In genomic region chr16:87438697-87439096, GRCm38 (mm10) we compare ENCODE assay signal across 22 mouse cellular contexts. TPM values are rescaled to one million over a fixed set of nuclear protein-coding genes. Genes with fewer than 3 reads are reported as not detected.
DNase-seq lines count a peak whose midpoint lies in the region; TF ChIP-seq lines count a peak whose summit lies in the region.
"Had no signal": no experiment of that assay in that cellular context is flagged by ENCODE, and none has a peak within 500 bp of the region (broad histone marks: within the 10 kb centered on the region; RNA-seq: fewer than 3 reads in every experiment).

No protein-coding gene starts in this region.

- TF ChIP-seq RAD21 in CH12.LX (IDR thresholded peaks at IDR 0.05; ENCODE audit: low read depth, low read length) = no peak

- H3K4me3 ChIP-seq in CH12.LX (replicated peaks in 1 of 3; ENCODE audit: low read depth in 2 of 3, low read length in 2 of 3, poor library complexity in 1 of 3) = peak overlapping the region; percentile 43 to 52 (median 43)
- H3K4me3 ChIP-seq: embryonic facial prominence, embryonic 12.5 days; embryonic facial prominence, embryonic 15.5 days; gastrocnemius, adult 2 months had no signal

- no peaks in the 10 kb centered on the region for H3K9me3 ChIP-seq in CH12.LX (replicated peaks; ENCODE audit: low read length)
- H3K9me3 ChIP-seq: embryonic facial prominence, embryonic 12.5 days; embryonic facial prominence, embryonic 15.5 days; heart, embryonic 10.5 days; heart, embryonic 13.5 days had no signal

- in situ Hi-C loops in CH12.LX (cut with MboI; ENCODE audit: low pct_ligation_motif_present, low pct_unique_long_range_greater_than_20kb, low sequenced_read_pairs) = no loop called here

- H3K27me3 ChIP-seq in CH12.LX (replicated peaks) = no peaks in the 10 kb centered on the region
- H3K27me3 ChIP-seq: embryonic facial prominence, embryonic 12.5 days; embryonic facial prominence, embryonic 15.5 days; heart, embryonic 13.5 days had no signal

- TF ChIP-seq EP300 in CH12.LX (IDR thresholded peaks at IDR 0.05; ENCODE audit: low read length) = no peak

- dilution Hi-C loops in CH12.LX (cut with MboI; ENCODE audit: extremely low pct_ligation_motif_present, extremely low pct_unique_long_range_greater_than_20kb, low sequenced_read_pairs) = no loop called here

- H3K36me3 ChIP-seq in CH12.LX (replicated peaks in 1 of 2; ENCODE audit: control insufficient read depth in 1 of 2, insufficient read depth in 1 of 2, low read length in 1 of 2) = peaks cover 13 to 35% of the 10 kb centered on the region in 2 experiments
- H3K36me3 ChIP-seq: embryonic facial prominence, embryonic 12.5 days; embryonic facial prominence, embryonic 15.5 days had no signal

- peak overlapping the region; percentile 66 for H3K27ac ChIP-seq in CH12.LX (ENCODE audit: insufficient read depth, low read depth)
- H3K27ac ChIP-seq: embryonic facial prominence, embryonic 12.5 days; embryonic facial prominence, embryonic 15.5 days; gastrocnemius, adult 2 months; heart, embryonic 10.5 days; heart, embryonic 13.5 days; hindbrain, embryonic 14.5 days; hindbrain, postnatal 0 days had no signal

- H3K4me1 ChIP-seq in CH12.LX (ENCODE audit: control insufficient read depth in 1 of 2, insufficient read depth in 2 of 2) = peaks cover 3 to 24% of the 10 kb centered on the region in 2 experiments; a peak in 2 of 4 replicates

- TF ChIP-seq CTCF in CH12.LX (conservative IDR thresholded peaks at IDR 0.05 in 1 of 2, IDR thresholded peaks at IDR 0.05 in 1 of 2; ENCODE audit: low read depth in 2 of 2, low read length in 2 of 2) = no peak

- peak; percentile 49 for TF ChIP-seq POLR2A in CH12.LX (IDR thresholded peaks at IDR 0.05; ENCODE audit: low read depth, low read length)

- peak overlapping the region; percentile 65 for H3K4me2 ChIP-seq in CH12.LX (ENCODE audit: insufficient read depth, low read depth, poor library complexity, severe bottlenecking)
- H3K4me2 ChIP-seq: embryonic facial prominence, embryonic 12.5 days had no signal

- no peaks in the 10 kb centered on the region for H3K79me2 ChIP-seq in CH12.LX (replicated peaks; ENCODE audit: control insufficient read depth, extremely low read depth, insufficient read depth, poor library complexity, severe bottlenecking)

- H3K9ac ChIP-seq in CH12.LX (ENCODE audit: insufficient read depth, low read depth) = peak overlapping the region; percentile 41
- H3K9ac ChIP-seq: embryonic facial prominence, embryonic 12.5 days; embryonic facial prominence, embryonic 15.5 days; hindbrain, embryonic 14.5 days had no signal

- DNase-seq in heart, adult 11 months = peak; percentile 70
- DNase-seq in heart, adult 9 months (ENCODE audit: low spot score in 2 of 2) = no peak
- DNase-seq in A20 (ENCODE audit: low read depth, low spot score) (peak; percentile 16), CH12.LX (ENCODE audit: extremely low read depth) (peak; percentile 60)
- DNase-seq in kidney, postnatal 36 days = no peak
- DNase-seq in kidney, postnatal 10 days = no peak
- DNase-seq: adrenal gland, adult 8-10 months; adrenal gland, postnatal 25 days; cerebellum, adult 18-20 months; cerebellum, postnatal 25 days; forebrain, postnatal 0 days; gastrocnemius, adult 2 months; gastrocnemius, postnatal 14 days; heart, adult 18-20 months; heart, postnatal 14 days; heart, postnatal 4 days had no signal

TF ChIP-seq in CH12.LX, 34 proteins besides CTCF, POLR2A, EP300 and RAD21:
- TF ChIP-seq NELFE (IDR thresholded peaks at IDR 0.05; ENCODE audit: low read depth, low read length) (no peak; the same call in 1 of the 2 replicates), JUN (IDR thresholded peaks at IDR 0.05; ENCODE audit: insufficient read depth, low read depth, low read length) (no peak), USF1 (IDR thresholded peaks at IDR 0.05; ENCODE audit: low read depth, low read length) (no peak), BHLHE40 (IDR thresholded peaks at IDR 0.05; ENCODE audit: low read depth, low read length) (no peak), RCOR1 (conservative IDR thresholded peaks at IDR 0.05; ENCODE audit: low read depth, low read length) (no peak), KAT2A (IDR thresholded peaks at IDR 0.05; ENCODE audit: insufficient replicate concordance, low read length) (no peak), ETS1 (conservative IDR thresholded peaks at IDR 0.05; ENCODE audit: low read depth, low read length) (peak; percentile 41; the same call in 1 of the 2 replicates), SIN3A (IDR thresholded peaks at IDR 0.05; ENCODE audit: low read length) (no peak), TBP (conservative IDR thresholded peaks at IDR 0.05; ENCODE audit: low read depth, low read length) (peak; percentile 68; the same call in 1 of the 2 replicates), USF2 (conservative IDR thresholded peaks at IDR 0.05; ENCODE audit: low read depth, low read length) (no peak), SMC3 (IDR thresholded peaks at IDR 0.05; ENCODE audit: low read depth, low read length) (no peak), POLR2AphosphoS2 (IDR thresholded peaks at IDR 0.05; ENCODE audit: low read depth, low read length) (no peak), MAX (IDR thresholded peaks at IDR 0.05; ENCODE audit: low read length) (no peak), CHD2 (IDR thresholded peaks at IDR 0.05; ENCODE audit: low read length) (no peak), CHD1 (IDR thresholded peaks at IDR 0.05; ENCODE audit: low read depth, low read length) (no peak; the same call in 1 of the 2 replicates), GABPA (IDR thresholded peaks at IDR 0.05; ENCODE audit: insufficient replicate concordance, low read depth, low read length) (no peak), PAX5 (IDR thresholded peaks at IDR 0.05; ENCODE audit: low read length) (no peak), MEF2A (IDR thresholded peaks at IDR 0.05; ENCODE audit: borderline replicate concordance, low read depth, low read length) (no peak), MYC (IDR thresholded peaks at IDR 0.05; ENCODE audit: low read depth, low read length) (no peak), ZNF384 (IDR thresholded peaks at IDR 0.05; ENCODE audit: low read depth, low read length) (no peak), MXI1 (IDR thresholded peaks at IDR 0.05; ENCODE audit: low read depth, low read length) (peak; percentile 57), MAZ (IDR thresholded peaks at IDR 0.05; ENCODE audit: low read depth, low read length) (peak; percentile 34; the same call in 1 of the 2 replicates), E2F4 (IDR thresholded peaks at IDR 0.05; ENCODE audit: insufficient replicate concordance, low read depth, low read length) (no peak), ZKSCAN1 (IDR thresholded peaks at IDR 0.05; ENCODE audit: borderline replicate concordance, low read depth, low read length) (no peak), MAFK (IDR thresholded peaks at IDR 0.05; ENCODE audit: insufficient replicate concordance, low read length) (peak; percentile 42; the same call in 1 of the 2 replicates), ZMIZ1 (IDR thresholded peaks at IDR 0.05; ENCODE audit: low read depth, low read length) (no peak), HCFC1 (IDR thresholded peaks at IDR 0.05; ENCODE audit: low read depth, low read length) (peak; percentile 59), TCF12 (IDR thresholded peaks at IDR 0.05; ENCODE audit: low read depth, low read length) (peak; percentile 38; the same call in 1 of the 2 replicates), ZC3H11A (IDR thresholded peaks at IDR 0.05; ENCODE audit: low read depth, low read length) (no peak), IRF4 (IDR thresholded peaks at IDR 0.05; ENCODE audit: low read depth, low read length) (0 out of 2 replicates have a peak, but pooled peaks have one; percentile 4), UBTF (IDR thresholded peaks at IDR 0.05; ENCODE audit: low read depth, low read length) (no peak), ELF1 (IDR thresholded peaks at IDR 0.05; ENCODE audit: low read depth, low read length) (peak; percentile 65; the same call in 1 of the 2 replicates), NRF1 (IDR thresholded peaks at IDR 0.05; ENCODE audit: low read depth, low read length) (peak; percentile 22; the same call in 1 of the 2 replicates), JUND (conservative IDR thresholded peaks at IDR 0.05; ENCODE audit: low read depth, low read length) (no peak)

RNA-seq across cellular contexts. Expression of gene Rwdd2b, which starts 1.7 kb away (rescaled TPM):
- total RNA-seq in CH12.LX (2012; rRNA removed) (14.2 and 17.6 TPM in 2 replicates), CH12.LX (2014; rRNA removed) (35.9 and 37.9 TPM in 2 replicates)
- 32.5 and 35.9 TPM in 2 replicates for polyA plus RNA-seq in CH12.LX (2012; ENCODE audit: insufficient read length, low read depth)

RNA-seq across cellular contexts. Expression of gene Ltn1, which starts 6.3 kb away (rescaled TPM):
- 21.5 and 22.8 TPM in 2 replicates for total RNA-seq in CH12.LX (2012; rRNA removed)
- total RNA-seq in CH12.LX (2014; rRNA removed) = 30.8 and 33.0 TPM in 2 replicates
- polyA plus RNA-seq in CH12.LX (2012; ENCODE audit: insufficient read length, low read depth) = 31.8 and 34.6 TPM in 2 replicates

RNA-seq across cellular contexts. Expression of gene Usp16, which starts 15.8 kb away (rescaled TPM):
- total RNA-seq in CH12.LX (2012; rRNA removed) = 85.6 and 92.2 TPM in 2 replicates
- total RNA-seq in CH12.LX (2014; rRNA removed) = 77.0 and 80.9 TPM in 2 replicates
- 144 and 149 TPM in 2 replicates for polyA plus RNA-seq in CH12.LX (2012; ENCODE audit: insufficient read length, low read depth)

RNA-seq across cellular contexts. Expression of gene Cct8, which starts 57.0 kb away (rescaled TPM):
- 350 and 466 TPM in 2 replicates for total RNA-seq in CH12.LX (2012; rRNA removed)
- total RNA-seq in CH12.LX (2014; rRNA removed) = 863 and 980 TPM in 2 replicates
- 1,169 and 1,185 TPM in 2 replicates for polyA plus RNA-seq in CH12.LX (2012; ENCODE audit: insufficient read length, low read depth)

Comparison
In these comparisons a context has a peak if more than half of its experiments do, and no peak if none do; other contexts are left out.
1. DNase-seq: peak in heart, adult 11 months (single experiment), A20 (single experiment) and CH12.LX (single experiment); none in heart, adult 9 months (0 of 2), kidney, postnatal 36 days (0 of 2) and kidney, postnatal 10 days (single experiment).